Mouse (Mus musculus) olfactory bulb, adult 2 months (tissue): ENCODE measurements around the gene 2200002D01Rik.

ENCODE experiments used
- CTCF ChIP-seq: fragments of 200-500 bp; IDR thresholded peaks from 2 replicates; pipeline ENCODE4 v1.5.1; 2012; ENCODE audit warnings: low read depth, mild to moderate bottlenecking, low read length, moderate library complexity; ENCODE audit not compliant: insufficient read depth
- POLR2A ChIP-seq: fragments of 200-500 bp; IDR thresholded peaks from 2 replicates; pipeline ENCODE4 v1.6.1; 2012; ENCODE audit warnings: mild to moderate bottlenecking, low read depth, low read length, moderate library complexity; ENCODE audit not compliant: insufficient read depth

- no peak for TF ChIP-seq POLR2A
- no peak for TF ChIP-seq CTCF
Observed at GRCm38 (mm10) chr7:29296998-29297397, 48.7 kb upstream of the 2200002D01Rik start.
